Mouse (Mus musculus) liver, adult 2 months (tissue): ENCODE measurements at regions not wholly inside any gene's neighbourhood (a gene's known extent, or its start where the extent isn't known, plus 50 kb on each side); places are given as distances from the start of the nearest gene placed in this dataset.

Experiments
- DNase-seq: peaks from one replicate; pipeline ENCODE4 v3.0.0-alpha.2; 2011; ENCODE audit warnings: low read depth, low spot score; ENCODE audit errors: extremely low read depth
- H3K27ac ChIP-seq: fragments of 200-500 bp; replicated peaks from 2 replicates; pipeline ENCODE4 v1.5.1; 2012; ENCODE audit warnings: low read depth, mild to moderate bottlenecking, control low read depth, inconsistent platforms, low read length; ENCODE audit not compliant: insufficient read depth
- H3K27me3 ChIP-seq: fragments of 200-500 bp; 2 replicates; pipeline ENCODE4 v1.6.1; 2012; ENCODE audit warnings: mild to moderate bottlenecking, moderate library complexity, low read length, inconsistent platforms; ENCODE audit not compliant: control insufficient read depth, insufficient read depth
- H3K36me3 ChIP-seq: fragments of 200-500 bp; 2 replicates; pipeline ENCODE4 v1.6.1; 2012; ENCODE audit warnings: low read length, inconsistent platforms; ENCODE audit not compliant: control insufficient read depth, insufficient read depth
- H3K4me1 ChIP-seq: fragments of 200-500 bp; 2 replicates; pipeline ENCODE4 v1.6.1; 2011; ENCODE audit warnings: low read length; ENCODE audit not compliant: control insufficient read depth, insufficient read depth
- H3K4me3 ChIP-seq: fragments of 200-500 bp; 2 replicates; pipeline ENCODE4 v1.5.1; 2011; ENCODE audit warnings: low read depth, mild to moderate bottlenecking, control low read depth, low read length, moderate library complexity; ENCODE audit not compliant: insufficient read depth
- H3K79me2 ChIP-seq: fragments of 200-500 bp; 2 replicates; pipeline ENCODE4 v1.6.1; 2012; ENCODE audit warnings: inconsistent platforms, mild to moderate bottlenecking, low read length, moderate library complexity; ENCODE audit not compliant: control insufficient read depth, insufficient read depth
- H3K9ac ChIP-seq: fragments of 200-500 bp; 2 replicates; pipeline ENCODE4 v1.6.1; 2012; ENCODE audit warnings: low read depth, mild to moderate bottlenecking, control low read depth, inconsistent platforms, low read length
- CTCF ChIP-seq: fragments of 200-500 bp; IDR thresholded peaks from 2 replicates; pipeline ENCODE4 v1.5.1; 2011; ENCODE audit warnings: low read depth, low read length, control low read depth
- POLR2A ChIP-seq: fragments of 200-500 bp; IDR thresholded peaks from 2 replicates; pipeline ENCODE4 v1.6.1; 2011; ENCODE audit warnings: low read length, control low read depth; ENCODE audit not compliant: insufficient read depth; ENCODE audit errors: extremely low read depth
- WGBS: fragments of 180-500 bp; shearing (Covaris S2); methylation state at CpG from one replicate; pipeline ENCODE4 v1.1.7; 2018; 5-methylcytosine and 5-hydroxymethylcytosine counted together

DNA sequence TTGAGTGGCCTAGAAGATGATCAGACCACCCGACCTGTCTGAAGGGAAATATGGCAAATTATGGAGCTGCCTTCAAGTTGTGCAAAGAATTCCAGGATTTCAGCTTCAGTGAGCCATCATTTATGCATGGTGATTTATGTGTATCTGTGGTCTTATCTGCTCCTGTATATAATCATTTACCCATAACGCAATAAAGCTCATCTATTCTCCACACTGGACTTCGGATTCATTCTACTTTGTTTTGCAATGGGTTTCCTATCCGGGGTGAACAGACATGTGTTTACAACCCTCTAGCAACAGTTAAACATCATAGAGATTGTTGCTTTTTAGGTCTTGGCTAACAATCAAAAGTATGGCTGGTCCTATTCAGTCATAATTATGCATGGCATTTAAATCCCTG lies 145.1 kb downstream of the Pcdh10 start:
- TF ChIP-seq CTCF (no peak), POLR2A (no peak)
- H3K36me3 ChIP-seq = no peaks in the 10 kb centered on the region
- 57% methylated on average over 4 of the region's 4 CpGs for whole genome bisulfite sequencing
- no peak for DNase-seq
- no peak overlapping the region for H3K9ac ChIP-seq
- H3K4me1 ChIP-seq = no peaks in the 10 kb centered on the region
- no peaks in the 10 kb centered on the region for H3K27me3 ChIP-seq
- no peak overlapping the region for H3K4me3 ChIP-seq
- no peaks in the 10 kb centered on the region for H3K79me2 ChIP-seq
- no peak overlapping the region for H3K27ac ChIP-seq

DNA sequence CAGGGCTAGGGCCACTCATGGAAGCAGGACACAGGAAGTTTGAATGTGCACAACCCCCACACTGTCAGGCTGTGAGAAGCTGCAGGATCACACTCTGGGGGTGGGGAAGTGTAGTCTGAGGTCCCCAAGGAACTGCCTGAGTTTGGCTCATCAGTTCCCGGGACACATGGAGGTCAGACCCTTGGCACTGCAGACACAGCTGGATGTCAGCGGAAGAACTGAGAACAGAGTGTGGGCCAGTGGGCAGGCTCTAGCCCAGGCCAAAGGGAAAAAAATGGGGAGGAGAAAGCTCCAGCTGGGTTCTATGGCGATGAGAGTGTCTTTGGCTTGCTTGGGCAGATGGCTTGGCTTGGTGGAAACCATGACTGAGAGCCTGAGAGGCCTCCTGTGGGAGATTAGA lies 168.9 kb downstream of the Pcdh10 start:
- TF ChIP-seq CTCF = no peak
- no peak for TF ChIP-seq POLR2A
- Histone ChIP-seq H3K4me3 (no peak overlapping the region), H3K27ac (no peak overlapping the region), H3K4me1 (no peaks in the 10 kb centered on the region), H3K79me2 (no peaks in the 10 kb centered on the region), H3K9ac (no peak overlapping the region), H3K36me3 (no peaks in the 10 kb centered on the region), H3K27me3 (no peaks in the 10 kb centered on the region)
- WGBS = 83% methylated on average over 3 of the region's 3 CpGs
- DNase-seq = no peak

DNA sequence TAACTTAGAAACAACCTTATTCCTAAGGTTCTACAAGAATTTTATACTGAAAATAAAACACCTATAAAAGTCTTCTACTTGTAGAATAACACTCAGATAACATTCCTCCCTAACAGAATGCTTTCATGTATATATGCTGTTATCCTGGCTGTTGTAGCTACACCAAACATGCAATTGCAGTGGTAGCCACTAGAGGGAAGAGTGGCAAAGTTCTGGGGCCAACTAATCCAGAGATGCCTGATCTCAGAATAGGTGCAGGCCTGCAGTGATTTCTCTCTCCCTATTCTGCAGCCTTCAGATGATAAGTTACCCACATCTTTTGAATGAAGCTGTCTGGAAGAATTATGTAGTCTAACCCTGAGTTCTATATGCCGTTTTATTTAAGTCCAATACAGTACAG lies 177.5 kb downstream of the Pcdh10 start:
- H3K79me2 ChIP-seq = no peaks in the 10 kb centered on the region
- H3K4me3 ChIP-seq = no peak overlapping the region
- H3K27me3 ChIP-seq = no peaks in the 10 kb centered on the region
- peak; percentile 3 for DNase-seq
- H3K4me1 ChIP-seq = no peaks in the 10 kb centered on the region
- H3K36me3 ChIP-seq = no peaks in the 10 kb centered on the region
- no peak overlapping the region for H3K9ac ChIP-seq
- TF ChIP-seq CTCF (peak; percentile 14; the same call in 1 of the 2 replicates), POLR2A (no peak)
- WGBS = 31% methylated on average over 1 of the region's 1 CpGs
- H3K27ac ChIP-seq = no peak overlapping the region

DNA sequence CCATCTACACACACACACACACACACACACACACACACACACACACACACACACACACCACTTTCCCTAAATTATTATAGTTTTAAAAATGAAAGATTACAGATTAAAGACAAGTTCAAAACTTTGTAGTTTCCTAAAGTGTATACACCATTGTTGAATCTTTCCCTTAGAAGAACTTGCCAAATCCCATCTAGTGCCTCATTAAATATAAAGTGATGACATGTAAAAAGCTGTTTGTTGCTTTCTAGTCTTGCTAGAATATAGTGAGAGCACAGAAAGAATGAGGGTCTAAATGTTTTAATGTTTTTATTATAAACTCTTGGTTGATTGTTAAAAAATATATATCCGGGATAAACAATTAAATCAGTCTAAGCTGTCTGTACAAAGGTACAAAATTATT lies 194.8 kb downstream of the Pcdh10 start:
- H3K27me3 ChIP-seq = no peaks in the 10 kb centered on the region
- 88% methylated on average over 1 of the region's 1 CpGs for WGBS
- no peak for TF ChIP-seq POLR2A
- TF ChIP-seq CTCF = no peak
- H3K4me1 ChIP-seq = no peaks in the 10 kb centered on the region
- no peak overlapping the region for H3K4me3 ChIP-seq
- H3K79me2 ChIP-seq = no peaks in the 10 kb centered on the region
- H3K27ac ChIP-seq = no peak overlapping the region
- H3K9ac ChIP-seq = no peak overlapping the region
- no peaks in the 10 kb centered on the region for H3K36me3 ChIP-seq
- DNase-seq = no peak

DNA sequence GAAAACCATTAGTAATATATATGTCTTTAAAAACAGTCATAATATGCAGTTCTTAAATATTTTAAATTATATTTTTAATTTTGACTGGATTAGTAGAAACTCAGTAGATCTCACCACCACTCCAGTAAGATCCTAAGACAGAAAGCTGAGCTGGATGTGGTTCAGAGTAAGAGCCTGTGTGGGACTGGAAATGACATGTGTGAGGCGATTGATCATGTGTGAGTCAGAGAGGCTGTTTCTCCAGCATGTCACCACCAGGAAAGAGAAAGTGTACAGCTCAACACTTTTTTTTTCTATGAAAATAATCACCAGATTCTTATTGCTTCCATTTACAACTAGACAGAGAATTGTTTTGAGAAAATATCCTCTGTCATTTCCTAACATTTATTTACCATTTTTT lies 198.8 kb downstream of the Pcdh10 start:
- no peak overlapping the region for H3K4me3 ChIP-seq
- no peak for DNase-seq
- no peaks in the 10 kb centered on the region for H3K4me1 ChIP-seq
- TF ChIP-seq POLR2A (no peak), CTCF (no peak)
- WGBS = 73% methylated on average over 1 of the region's 1 CpGs
- H3K9ac ChIP-seq = no peak overlapping the region
- no peaks in the 10 kb centered on the region for H3K79me2 ChIP-seq
- H3K27me3 ChIP-seq = no peaks in the 10 kb centered on the region
- H3K27ac ChIP-seq = no peak overlapping the region
- no peaks in the 10 kb centered on the region for H3K36me3 ChIP-seq

DNA sequence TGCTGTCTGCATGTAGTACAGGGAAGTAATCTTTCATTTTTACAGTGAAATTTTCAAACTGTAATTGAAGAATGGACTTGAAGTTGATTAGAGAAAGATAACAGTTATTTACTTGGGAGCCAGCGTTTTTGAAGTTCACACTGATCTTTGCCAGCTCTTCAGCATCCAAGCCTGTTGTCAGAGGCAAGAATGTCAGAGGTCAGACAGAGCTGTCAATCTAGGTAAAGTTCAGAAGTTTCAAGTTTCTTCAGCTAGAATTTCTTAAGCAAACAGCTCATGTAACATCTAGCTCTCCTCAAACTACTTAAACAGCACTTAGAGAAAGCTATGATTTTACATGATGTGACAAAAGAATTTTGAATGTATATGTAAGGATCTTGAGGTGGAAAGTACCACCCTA lies 215.4 kb downstream of the Pcdh10 start:
- no peaks in the 10 kb centered on the region for H3K4me1 ChIP-seq
- H3K79me2 ChIP-seq = no peaks in the 10 kb centered on the region
- no peak overlapping the region for H3K27ac ChIP-seq
- TF ChIP-seq POLR2A (no peak), CTCF (no peak)
- no peak for DNase-seq
- no peak overlapping the region for H3K9ac ChIP-seq
- H3K27me3 ChIP-seq = no peaks in the 10 kb centered on the region
- WGBS = 9% methylated on average over 1 of the region's 1 CpGs
- no peaks in the 10 kb centered on the region for H3K36me3 ChIP-seq
- no peak overlapping the region for H3K4me3 ChIP-seq
